Mouse (Mus musculus): Measurements from ENCODE around the gene Rfc2.

The Rfc2 gene

DNA sequence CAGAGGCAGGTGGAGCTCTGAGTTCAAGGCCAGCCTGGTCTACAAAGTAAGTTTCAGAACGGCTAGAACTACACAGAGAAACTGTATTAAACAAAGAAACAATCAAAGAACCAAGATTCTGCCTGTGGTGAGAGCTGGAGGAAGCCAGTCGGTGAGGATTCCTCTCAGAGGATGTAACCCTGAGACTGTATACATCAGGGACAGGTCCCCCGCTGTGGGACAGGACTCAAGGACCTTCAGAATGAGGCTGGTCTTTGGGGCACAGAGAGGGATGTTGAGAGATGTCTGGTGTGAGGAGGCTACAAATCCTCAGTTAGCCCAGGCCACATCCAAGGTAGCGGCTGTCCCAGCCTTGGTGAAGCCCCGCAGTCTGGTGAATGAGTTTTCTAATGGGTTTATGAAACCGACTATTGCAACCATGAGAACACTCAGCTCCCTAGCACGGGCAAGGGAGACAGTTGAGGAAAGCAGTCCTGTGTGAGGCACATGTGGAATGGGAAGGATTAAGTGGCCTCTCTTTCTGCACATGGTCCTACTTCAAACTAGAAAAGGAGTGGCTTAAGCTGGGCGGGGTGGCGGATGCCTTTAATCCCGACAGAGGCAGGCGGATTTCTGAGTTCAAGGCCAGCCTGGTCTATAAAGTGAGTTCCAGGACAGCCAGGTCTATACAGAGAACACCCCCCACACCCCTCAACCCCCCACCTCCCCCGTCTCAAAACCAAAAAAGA, 28.9 kb downstream of the Rfc2 start:
- DNase-seq (ENCODE audit: low spot score): no peak

DNA sequence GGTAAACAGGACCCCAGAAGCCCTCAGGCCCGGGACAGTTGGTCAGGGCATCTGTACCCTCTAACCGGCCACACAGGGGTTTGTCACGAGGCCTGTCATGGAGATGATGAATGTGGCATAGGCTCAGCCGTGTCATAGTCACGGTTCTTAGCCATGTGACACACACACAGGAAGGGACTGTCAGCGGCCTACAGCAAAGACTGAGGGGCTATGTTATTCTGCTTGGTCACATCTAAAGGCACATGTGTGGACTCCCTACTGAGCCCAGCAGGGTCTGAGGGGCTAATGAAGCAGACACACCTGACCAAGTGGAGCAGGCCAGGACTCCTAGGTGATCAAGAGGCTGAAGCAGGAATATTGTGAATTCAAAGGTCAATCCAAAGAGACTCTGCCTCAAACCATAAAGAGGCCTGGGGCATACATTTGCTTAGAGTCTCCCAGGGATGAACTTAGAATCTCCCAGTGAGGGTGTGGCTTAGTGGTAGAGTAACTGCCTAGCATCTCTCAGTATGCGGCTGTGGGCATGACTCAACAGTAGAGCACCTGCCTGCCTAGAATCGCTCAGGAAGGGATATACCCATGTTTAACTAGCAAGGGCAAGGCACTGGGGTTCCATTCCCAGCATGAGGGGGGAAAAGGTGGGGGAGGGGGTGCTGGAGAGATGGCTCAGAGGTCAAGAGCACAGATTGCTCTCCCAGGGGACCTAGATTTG, 30.8 kb downstream of the Rfc2 start:
- DNase-seq (ENCODE audit: low spot score): no peak

DNA sequence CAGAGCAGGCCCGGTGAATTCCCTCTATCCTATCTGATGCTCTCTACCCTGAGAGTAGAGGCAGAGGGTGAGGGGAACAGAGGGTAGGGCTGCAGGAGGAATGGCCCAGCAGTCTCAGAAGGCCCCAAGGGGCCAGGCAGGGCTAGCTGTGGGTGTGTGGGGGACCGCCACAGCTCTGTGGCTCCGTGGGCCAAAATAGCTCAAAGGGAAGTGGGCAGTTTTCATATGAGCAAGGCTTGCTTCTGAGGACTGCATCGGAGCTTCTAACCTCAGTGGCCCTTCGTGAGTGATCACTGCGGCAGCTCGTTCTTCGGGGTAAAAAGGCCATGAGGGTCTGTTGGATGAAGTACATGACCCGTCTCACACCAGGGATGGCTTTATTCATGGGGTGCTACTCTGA, 32.6 kb downstream of the Rfc2 start:
- no peak for DNase-seq (ENCODE audit: low spot score)

DNA sequence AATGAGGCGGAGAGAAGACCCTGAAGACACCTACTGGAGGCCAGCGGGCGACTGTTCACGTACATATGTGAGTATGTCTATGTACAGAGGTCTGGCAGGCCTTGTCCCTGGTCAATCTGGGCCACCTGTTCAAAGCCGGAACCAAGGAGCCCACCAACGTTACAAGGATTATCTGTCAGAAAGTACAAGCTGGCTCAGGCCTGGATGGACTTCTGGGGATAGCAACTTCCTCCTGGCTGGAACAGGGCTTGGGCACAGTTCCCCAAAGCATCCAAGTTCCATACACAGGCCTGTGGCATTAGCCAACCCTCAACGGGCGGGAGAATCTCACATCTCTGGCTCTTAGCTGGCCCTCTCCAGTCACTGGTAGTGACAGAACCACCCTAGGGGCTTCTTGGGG, 33.1 kb downstream of the Rfc2 start:
- DNase-seq (ENCODE audit: low spot score): no peak

DNA sequence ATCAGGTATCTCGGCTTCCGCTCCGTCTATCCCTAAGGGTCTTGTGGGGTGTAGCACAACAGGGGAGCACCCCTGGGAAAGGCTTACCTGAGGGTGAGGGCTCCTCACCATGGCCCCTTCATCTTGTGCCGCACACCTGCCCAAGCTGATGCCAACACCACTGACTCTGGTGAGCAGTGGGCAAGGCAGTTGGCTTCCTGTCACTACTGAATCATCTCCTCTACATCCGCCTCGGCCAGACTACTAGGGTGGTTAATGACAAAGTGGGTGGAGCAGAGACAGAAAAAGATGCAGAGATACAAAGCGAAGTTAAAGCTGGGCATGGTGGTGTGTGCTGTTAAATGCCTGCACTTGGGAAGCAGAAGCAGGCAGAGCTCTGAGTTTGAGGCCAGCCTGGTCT, 33.6 kb downstream of the Rfc2 start, which contains the start of gene Lat2:
TSS of gene Lat2 (minus strand) at position 224 of the 400 bp plus-strand sequence.
- DNase-seq (ENCODE audit: low spot score): no peak

DNA sequence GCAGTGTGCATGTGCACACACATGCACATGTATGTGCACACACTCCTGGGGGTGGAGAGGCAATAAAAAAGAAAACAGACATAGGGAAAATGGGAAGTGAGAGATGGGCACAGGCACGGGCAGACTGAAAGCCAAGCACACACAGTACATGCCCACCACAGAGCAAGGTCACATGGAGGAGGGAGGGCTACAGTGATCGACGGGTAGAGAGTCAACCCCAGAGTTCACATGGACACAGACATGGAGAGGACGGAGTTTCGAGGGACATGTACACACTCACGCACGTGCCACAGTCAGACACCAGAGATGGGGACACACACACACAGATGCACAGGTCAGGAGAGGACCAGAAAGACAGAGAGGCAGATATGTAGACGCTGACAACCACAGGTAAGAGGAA, 34.2 kb downstream of the Rfc2 start:
- no peak for DNase-seq (ENCODE audit: low spot score)

DNA sequence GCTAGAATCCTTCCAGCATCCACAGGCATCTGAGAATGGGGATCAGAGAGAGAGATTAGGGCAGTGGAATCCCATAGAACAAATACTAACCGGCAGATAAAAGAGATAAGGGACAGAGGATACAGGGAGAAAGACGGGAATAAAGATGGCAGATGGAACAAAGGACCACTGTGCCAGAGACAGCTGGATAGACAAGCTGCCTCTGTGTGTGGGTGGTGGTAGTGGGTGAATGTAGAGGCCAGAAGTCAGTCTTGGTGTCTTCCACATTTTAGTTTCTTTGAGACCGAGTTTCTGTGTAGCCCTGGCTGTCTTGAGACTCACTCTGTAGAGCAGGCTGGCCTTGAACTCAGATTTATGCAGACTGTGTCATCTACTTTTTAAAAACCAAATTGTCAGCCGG, 34.6 kb downstream of the Rfc2 start:
- no peak for DNase-seq (ENCODE audit: low spot score)

DNA sequence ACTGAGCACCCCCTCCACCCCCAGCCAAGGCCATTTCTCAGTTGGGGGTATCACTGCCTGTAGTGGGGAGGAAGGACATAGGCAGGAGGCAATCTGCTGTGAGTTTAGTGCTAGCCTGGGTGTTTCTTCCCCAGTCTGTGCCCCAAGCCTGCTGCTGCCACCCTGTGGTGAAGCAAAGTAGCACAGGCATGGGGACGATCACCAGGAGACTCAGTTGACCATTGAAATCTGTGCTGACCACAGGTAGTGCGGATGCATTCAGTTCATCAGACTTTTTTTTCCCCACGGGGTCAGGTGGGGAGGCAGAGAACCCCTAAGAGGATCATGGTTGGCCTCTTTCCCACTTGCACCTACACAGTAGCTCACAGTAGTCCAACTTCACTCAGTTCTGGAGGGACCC, 35.9 kb downstream of the Rfc2 start:
- peak; percentile 61 for DNase-seq (ENCODE audit: low spot score)

DNA sequence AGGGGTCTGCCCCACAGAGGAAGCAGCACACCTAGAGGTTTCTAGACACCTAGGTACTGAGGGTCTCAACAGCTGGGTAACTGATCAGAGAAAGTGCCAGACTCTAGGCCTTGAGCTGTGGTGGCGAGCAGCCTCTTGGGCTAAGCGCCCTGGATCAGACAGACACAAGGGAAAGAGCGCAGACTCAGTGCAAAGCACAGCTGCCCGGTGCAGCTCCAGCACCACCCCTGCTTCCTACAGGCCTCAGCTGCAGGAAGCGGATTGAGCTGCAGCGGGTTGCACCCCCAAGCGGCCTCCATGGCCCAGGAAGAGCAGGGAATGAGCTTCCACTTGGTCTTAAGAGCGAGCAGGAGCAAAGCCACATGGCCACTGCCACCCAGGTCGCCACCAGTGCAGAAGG, 39.3 kb downstream of the Rfc2 start:
- no peak for DNase-seq (ENCODE audit: low spot score)

DNA sequence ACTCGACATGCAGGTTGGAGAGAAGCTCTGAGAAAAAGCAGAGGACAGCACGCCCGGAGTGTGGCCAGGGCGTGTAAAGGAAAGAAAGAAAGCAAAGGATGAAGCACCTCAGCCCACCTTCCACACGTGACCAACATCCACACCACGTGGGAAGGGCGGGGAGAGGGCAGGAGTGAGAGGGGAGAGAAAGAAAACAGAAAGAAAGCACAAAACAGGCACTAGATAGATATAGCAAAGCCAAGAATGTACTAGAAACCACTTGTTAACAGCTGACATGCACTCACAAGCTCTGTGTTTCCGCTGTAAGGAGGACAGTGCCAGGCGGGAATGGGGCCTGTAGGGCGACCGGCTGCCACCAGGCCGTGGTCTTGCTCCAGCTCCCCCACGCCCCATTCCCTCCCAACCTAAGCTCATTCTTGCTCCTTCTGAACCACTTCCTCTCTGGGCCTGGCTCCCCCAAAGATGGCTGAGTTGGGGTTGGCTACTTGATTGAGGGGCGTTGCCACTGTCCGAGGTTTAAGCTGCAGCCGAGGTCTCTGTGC, 40.0 kb downstream of the Rfc2 start:
- DNase-seq (ENCODE audit: low spot score): no peak

DNA sequence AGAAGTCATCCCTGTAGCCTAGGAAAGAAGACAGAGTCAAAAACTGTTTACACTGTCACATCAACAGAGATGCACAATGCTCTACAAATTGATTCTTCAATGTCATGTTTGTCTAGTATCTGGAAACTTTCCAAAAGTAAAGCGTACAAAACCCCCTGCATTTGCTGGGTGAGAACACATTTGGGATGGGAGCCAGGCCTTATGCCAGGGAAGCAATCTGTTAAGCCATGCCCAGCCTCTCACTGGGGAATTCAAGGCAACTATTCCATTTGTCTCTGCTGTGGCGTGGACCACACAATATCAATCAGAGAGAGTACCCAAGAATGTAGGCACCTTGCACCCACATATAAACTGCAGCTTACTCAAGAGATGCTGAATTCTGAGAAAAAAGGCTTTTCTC, 40.9 kb downstream of the Rfc2 start:
- DNase-seq (ENCODE audit: low spot score): no peak

DNA sequence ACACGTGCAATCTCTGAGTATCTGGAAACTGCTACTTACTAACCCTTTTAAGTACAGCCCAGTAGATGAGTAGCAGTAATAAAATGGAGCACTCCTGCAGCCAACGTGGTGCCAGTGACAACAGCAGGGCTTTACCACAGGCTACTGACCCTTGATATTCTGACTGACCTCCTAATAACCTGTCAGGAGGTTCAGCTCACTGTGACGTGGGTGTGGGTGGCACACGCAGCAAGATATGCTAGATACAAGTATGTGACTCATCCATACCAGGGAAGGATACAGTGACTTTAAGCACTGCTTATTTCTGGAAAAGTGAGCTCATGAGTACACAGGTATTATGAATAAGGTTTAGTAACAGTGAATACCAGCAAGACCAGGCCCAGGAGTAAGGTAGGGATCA, 48.3 kb downstream of the Rfc2 start:
- DNase-seq (ENCODE audit: low spot score): no peak

DNA sequence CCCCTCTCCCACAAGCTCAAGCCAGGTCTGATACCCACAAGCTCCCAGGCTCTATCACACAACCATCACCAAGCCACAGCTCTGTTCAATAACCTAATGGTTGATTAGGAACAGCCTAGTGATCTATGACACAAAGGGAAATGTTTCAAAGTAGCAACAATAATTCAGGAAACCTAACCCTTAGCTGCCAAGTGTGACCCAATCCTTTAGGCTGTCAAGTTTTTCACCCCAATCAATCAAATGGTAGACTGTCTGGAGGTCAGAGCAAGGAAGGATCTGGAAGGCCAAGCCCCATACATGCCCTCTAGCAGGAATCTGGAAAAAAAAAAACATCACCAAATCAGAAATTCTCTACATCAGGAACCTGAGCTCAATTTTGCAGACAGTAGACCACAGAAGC, 49.7 kb downstream of the Rfc2 start:
- DNase-seq (ENCODE audit: low spot score): no peak

DNA sequence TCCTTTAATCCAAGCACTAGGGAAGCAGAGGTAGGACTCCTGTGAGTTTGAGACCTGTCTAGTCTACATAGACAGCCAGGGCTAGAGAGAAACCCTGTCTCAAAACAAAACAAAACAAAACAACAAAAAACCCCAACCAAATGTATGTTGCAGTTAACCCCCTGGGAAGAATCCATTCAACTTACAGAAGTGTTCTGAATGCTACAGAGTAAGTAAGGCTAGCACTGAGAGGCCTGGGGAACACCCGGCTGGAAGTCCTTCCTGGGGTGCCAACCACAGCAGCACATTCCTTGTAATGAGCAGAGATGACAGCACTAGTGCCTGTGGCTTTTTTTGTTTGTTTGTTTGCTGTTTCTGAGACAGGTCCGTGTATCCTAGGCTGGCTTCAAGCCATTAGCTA, 51.7 kb downstream of the Rfc2 start:
- DNase-seq (ENCODE audit: low spot score): no peak

DNA sequence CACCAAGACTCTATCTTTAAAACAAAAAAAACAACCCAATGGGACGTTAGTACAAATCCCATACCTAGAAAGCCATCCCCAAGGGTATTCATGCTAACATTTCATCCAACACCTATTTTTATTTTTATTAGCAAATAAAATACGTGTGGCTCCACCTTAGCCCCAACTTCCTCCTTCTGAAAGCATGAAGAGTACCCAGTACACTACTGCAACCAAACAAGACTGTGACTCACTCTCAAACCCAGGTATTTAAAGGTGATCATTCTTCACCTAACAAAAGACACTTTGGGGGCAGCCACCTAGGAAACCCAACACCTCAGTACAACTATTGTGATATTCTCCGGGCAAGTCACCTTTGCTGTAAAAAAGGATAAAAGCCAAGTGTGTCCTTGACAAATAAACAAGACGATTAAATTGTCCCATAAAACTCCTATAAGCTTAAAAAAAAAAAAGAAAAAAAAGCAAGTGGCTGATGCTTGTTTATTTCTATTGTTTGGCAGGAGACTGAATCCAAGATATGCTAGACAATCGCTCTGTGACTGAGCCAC, 56.7 kb downstream of the Rfc2 start:
- no peak for DNase-seq (ENCODE audit: low spot score)

DNA sequence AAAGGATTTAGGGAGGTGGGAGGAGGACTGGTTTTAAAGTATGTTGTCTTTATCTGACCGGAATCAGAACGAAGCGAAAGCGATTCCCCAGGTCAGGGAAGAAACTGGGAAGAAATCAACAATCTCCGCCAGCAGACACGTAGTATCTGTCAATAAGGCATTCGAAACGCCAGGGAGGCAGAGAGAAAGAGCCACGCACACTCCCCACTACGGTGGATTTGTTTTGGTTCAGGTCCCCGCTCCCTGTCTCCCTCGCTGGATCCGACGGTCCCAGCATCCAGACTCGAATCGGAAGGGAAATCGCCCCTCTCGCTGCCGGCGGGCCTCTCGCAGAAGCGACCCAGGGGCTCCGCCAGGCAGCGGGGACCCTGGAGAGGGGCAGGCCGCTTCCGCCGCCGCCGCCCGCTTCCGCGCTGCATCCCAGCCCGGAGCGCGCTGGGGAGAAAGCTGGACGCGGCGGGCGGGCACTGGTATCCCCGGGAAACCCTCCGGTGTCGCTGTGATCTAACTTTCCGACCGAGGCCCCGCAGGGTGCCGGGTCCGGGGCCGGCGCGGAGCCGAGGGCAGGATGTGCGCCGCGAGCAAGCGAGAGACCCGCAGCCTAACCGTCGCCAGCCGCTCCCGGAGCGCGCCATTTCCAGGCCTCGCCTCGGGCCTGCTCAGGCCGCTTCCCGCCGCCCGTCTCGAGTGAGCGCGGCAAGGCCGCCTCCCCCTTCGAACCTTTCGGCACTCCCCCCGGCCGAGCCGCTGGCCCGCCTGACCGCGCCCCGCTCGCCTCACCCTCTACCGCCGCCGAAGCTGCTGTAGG, 57.5 kb downstream of the Rfc2 start:
- no peak for DNase-seq (ENCODE audit: low spot score)

DNA sequence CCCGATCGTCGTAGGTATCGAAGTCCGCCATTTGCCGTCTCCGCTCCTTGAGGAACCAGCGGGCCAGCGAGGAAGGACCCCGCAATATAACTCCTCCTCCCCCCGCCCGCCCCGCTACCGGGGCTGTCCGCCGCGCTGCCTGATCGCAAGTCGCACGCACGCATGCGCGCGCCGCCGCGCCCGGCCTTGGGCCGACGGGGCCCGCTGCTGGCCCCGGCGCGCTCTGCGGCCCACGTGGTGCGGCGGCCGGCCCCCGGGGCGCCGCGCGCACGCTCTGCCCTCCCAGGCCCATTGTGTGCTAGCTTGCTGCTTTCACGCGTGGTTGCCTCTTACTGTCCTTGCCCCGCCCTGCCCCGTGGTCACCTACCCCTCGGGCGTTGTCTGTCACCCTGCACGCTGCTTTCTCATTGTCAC, 58.1 kb downstream of the Rfc2 start, which contains the start of gene Eif4h:
TSS of gene Eif4h (minus strand) at position 222 of the 414 bp plus-strand sequence.
- peak; percentile 99 for DNase-seq (ENCODE audit: low spot score)

DNA sequence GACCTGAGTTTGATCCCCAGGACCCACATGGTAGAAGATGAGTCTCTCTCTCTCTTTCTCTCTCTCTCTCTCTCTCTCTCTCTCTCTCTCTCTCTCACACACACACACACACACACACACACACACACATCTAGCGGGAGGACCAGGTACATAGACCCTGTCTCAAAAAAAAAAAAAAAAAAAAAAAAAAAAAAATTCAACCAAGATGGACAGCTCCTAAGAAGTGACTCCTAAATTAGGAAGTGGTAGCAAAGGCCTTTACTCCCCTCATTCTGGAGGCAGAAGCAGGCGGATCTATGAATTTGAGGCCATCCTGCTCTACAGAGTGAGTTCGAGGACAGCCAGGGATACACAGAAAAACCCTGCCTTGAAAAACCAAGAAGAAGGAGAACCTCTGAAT, 59.2 kb downstream of the Rfc2 start:
- DNase-seq (ENCODE audit: low spot score): no peak

DNA sequence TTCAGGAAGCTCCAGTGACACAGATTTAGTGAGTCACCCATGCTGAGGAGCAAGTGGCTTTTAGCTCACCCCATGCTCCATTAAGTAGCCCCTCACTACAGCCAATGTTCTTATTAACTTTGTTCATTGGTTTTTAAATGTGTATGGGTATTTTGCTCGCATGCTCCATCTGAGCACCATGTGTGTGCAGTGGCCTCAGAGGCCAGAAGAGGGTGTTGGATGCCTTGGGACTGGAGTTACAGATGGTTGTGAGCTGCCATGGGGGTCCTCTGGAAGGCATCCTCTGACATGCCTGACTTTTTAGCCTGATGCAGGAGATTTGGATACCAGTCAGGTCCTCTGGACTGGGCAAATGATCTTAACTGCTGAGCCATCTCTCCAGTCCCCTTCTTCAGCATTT, 63.0 kb downstream of the Rfc2 start:
- no peak for DNase-seq (ENCODE audit: low spot score)

DNA sequence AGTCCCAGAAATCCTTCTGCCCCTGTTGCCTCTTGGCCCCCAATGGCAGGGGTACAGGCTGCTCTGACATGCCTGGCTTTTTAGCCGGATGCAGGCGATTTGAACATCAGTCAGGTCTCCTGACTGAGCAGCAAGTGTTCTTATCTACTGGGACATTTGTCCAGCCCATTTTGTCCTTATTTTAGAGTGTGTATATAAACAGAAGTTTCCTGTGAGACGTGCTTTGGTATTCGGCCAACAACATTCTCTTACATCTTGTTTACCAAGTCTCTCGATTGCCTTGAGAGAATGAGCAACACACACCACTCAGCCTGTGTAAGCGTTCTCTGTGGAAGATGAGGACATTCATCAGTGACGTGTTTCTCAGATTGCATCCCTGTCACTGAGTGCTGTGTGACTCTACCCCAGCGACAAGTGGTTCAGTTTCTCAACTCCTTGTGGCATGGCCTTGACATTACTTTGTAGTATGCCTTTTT, 63.5 kb downstream of the Rfc2 start:
- DNase-seq (ENCODE audit: low spot score): no peak

DNA sequence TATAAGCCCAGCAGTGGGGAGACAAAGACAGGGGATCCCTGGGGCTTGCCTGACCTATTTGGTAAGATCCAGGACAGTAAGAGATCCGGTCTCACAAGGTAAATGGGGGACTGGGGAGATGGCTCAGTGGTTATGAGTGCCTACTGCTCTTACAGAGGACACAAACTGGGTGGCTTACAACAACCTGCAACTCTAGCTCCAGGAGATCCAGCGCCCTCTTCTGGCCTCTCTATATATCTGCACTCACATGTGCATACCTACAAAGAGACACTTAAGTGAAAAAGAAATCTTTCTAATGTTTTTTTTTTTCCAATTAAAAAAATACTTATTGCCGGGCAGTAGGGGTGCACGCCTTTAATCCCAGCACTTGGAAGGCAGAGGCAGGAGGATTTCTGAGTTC, 65.3 kb downstream of the Rfc2 start:
- DNase-seq (ENCODE audit: low spot score): no peak

DNA sequence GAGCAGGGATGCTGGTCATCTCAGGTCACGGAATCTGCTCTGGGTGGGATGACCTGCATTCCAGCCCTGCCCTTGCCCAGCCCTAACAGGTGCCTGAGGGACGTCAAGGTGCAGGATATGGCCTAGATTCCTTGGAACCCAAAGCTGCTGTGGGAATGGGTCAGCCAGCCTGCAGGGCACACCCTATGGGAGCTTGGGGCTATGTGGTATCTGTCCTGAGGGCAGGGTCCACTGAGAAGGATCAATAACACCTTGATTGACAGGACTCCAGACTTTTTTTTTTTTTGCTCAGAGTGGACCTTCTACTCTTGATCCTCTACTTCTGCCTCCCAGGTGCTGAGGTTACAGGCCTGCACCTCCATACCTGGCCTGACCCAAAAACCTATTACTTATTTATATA, 66.2 kb downstream of the Rfc2 start:
- no peak for DNase-seq (ENCODE audit: low spot score)

All from ovary, postnatal 36 days (tissue).